Mouse (Mus musculus) frontal cortex, postnatal 14 days (tissue): Measurements from ENCODE around the gene Rad51b.

Experiments
- DNase-seq, 2 experiments: peaks; one replicate each; pipeline ENCODE4 v3.0.0; 2022; ENCODE audit warnings: low spot score in 2 of 2

The Rad51b gene

GRCm38 (mm10) chr12:79436892-79437291, 139.8 kb downstream of the Rad51b start:
- no peak for DNase-seq

GRCm38 (mm10) chr12:79437572-79437971, 140.5 kb downstream of the Rad51b start:
- no peak for DNase-seq

- no peak for DNase-seq
Measured at GRCm38 (mm10) chr12:79439961-79440360, 142.9 kb downstream of the Rad51b start.

DNA sequence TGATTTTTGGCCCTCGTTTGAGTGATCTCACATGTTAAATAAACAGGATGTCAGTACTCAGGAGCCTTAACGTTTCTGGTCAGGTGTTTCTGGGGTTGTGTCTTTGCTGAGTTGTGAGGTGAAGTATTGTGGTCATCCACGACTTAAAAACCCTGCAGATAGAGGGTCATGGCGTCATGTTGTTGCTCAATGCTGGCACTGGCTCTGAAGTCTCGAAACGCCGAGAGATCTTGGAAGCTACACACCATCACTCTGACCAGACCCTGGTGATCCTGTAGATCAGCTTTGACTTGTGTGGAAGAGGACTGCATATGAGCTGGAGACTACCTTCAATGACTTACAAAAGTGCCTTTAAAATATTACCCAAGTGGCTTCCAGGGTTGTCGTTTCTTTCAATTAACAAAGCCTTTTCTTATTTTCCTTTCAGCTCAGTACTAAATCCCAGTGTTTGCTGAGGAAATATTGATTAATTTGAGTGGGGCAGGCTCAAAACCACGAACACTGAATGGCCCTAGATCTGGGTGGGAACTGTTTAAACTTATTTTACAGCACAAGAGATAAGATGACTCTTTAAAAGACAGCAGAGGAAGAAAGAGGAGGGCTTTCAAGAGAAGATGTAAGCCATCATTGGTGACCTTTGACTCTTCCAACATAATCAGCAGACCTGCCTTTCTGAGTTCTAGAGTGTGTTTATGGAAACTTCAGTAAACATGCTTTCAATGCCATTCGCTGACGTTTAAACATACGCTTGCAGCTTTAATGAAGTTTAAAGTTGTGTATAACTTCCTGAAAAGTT, 144.3 kb downstream of the Rad51b start:
- DNase-seq: no peak

DNA sequence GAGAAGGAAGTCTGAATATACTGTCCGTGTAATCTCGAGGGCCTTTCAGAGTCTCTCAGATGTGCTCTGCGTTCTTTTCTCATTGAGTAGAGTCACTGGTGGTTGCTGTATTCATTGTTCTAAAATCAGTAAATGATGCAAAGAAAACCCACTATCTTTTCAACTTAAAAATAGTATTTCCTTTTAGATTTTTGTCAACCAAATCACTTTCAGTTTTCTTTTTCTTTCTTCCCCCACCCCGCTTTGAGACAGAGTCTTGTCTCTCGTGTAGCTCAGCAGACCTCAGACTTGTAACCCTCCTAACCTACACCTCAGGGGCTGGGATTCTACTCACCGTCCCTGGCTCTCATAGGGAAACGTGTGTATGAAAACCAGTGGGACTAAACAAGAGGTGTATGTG, 145.0 kb downstream of the Rad51b start:
- no peak for DNase-seq

GRCm38 (mm10) chr12:79442836-79443390, 145.8 kb downstream of the Rad51b start:
- DNase-seq: no peak

DNA sequence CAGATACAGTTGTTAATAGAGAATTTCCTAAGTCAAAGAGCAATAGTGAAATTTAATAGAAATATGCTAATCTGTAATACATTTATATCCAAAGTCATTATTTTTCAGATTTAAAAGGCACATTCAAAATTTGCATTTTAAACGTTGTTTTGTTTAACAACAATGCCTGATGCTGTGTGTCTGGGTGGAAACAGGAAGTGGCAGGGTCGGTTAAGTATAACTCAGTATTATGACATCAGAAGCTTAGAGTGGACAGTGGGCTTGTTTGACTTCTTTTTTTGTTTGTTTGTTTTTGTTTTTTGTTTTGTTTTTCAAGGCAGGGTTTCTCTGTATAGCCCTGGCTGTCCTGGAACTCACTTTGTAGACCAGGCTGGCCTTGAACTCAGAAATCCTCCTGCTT, 147.6 kb downstream of the Rad51b start:
- DNase-seq: no peak

DNA sequence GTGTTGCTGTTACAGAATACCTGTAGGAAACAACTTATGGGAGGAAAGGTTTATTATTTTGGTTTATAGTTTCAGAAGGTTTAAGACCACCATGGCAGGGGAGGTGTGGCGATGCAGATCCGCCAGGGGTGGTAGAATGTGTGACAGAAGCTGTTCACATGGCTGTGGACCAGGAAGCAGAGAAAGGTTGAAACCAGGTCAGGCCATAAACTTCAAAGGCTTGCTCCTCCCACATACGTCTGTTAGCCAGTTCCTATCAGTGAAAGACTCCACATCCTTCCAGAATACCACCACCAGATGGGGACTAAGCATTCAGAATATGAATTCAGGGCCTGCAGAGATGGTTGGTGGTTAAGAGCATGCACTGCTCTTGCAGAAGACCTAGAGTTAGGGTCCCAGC, 150.0 kb downstream of the Rad51b start:
- DNase-seq: no peak

DNA sequence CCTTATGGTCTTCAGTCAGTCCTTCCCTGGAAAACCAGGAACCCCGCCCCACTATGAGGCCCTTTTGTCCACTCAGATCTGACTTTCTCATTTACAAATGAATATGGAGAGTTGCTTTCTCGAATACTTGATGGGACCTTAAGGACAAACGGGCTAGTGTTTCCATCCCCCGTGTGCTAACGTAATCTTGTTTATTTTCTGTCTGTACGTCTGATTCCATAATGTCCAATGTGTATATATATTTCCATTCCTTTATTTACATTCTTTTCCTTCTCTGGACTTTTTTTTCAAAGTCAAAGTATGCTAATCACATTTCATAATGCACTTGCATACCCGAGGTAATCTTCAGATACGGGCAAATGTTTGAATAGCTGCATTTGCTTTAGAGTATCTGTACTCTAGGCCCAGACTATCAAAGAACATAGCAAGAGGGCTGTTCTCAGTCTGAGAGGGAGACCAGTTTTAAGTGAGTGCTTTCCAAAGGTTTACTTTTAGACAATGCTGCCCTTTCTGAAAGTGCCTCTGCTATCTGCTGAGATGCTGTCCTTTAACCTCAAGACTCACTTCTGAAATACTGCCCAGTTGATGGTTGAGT, 152.8 kb downstream of the Rad51b start:
- no peak for DNase-seq

DNA sequence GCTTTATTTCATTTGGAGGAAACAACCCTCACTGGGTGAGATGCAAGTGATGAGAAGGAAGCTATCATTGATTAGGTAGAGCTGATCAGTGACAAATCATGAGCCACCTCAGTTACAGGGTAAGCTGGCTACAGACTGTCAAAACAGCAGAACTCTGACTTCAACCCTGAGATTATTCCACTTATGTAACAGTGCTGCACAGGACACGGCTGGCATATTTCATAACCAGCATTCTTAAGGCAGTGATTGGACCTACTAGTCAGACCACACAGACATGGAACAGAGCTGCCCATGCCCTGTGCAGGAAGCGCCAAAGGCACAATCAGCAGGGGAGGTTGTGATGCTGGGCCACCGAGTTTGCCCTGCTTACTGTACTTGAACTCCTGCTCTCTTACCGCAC, 155.8 kb downstream of the Rad51b start:
- DNase-seq: no peak

GRCm38 (mm10) chr12:79454017-79454416, 156.9 kb downstream of the Rad51b start:
- no peak for DNase-seq

GRCm38 (mm10) chr12:79455061-79455847, 158.2 kb downstream of the Rad51b start:
- no peak for DNase-seq

DNA sequence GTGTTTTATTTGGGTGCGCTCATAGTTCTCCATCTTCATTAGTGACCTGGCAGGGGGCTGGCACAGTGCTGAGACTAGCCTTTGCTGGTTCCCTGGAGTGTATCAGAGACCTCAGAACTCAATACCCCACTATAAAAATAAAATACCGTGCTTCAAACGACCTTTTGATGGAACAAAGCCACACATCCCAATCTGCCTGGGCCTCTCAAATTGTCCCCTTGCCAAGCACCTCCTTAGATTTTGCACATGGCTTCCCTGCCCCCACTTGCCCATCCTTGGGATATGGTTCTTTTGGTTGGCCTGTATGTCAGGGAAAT, 158.7 kb downstream of the Rad51b start:
- DNase-seq: no peak

DNA sequence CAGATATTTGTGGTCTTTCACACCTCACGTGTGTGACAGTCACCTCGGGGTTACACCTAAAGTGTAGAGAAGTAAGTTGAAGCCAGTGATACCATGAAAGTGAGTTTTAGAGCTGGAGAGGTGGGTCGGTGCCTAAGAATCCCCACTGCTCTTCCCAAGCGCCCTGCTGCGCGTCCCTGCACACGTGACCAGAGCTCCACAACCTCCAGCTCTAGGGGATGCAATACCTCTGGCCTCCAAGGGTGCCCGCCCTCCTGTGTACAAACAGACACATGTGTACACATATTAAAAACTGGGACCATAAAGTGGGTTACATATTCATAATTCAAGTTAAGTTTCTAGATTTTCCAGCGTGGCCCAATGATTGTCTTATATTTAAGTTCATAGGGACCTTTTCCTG, 159.2 kb downstream of the Rad51b start:
- DNase-seq: no peak

DNA sequence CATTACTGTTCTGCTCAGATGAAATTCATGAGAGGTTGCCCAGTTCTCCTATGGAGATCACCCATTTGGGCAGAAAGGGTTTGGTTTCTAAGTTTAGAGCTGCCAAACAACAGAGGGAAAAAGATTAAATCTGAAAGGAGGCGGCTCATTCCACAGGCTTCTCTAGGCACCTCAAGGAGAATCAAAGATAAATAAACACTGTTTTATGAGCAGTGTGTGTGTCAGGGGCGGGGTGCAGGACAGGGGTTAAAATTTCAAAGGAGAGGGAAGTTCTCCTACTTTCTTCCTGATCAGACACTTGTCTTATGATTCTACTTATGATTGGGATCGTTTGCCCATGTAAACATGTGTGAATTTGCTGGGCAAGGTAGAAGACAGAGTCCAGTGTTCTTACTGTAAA, 166.3 kb downstream of the Rad51b start:
- DNase-seq: no peak

DNA sequence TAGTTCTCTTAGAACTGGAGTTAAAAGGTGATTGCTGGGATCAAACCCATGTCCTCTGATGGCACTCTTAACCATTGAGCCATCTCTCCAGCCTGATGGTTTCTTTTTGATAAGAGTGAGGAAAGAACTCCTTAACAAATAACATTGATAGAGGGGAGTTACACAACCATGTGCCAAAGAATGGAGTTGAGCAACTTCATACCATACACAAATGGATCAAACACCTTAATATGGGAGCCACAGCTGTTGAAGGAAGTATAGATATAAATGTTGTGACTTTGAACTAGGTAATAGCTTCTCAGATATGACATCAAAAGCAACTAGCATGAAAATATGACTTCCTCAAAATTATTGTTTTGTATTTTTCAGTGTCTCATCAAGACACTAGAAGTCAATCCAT, 173.0 kb downstream of the Rad51b start:
- DNase-seq: no peak

DNA sequence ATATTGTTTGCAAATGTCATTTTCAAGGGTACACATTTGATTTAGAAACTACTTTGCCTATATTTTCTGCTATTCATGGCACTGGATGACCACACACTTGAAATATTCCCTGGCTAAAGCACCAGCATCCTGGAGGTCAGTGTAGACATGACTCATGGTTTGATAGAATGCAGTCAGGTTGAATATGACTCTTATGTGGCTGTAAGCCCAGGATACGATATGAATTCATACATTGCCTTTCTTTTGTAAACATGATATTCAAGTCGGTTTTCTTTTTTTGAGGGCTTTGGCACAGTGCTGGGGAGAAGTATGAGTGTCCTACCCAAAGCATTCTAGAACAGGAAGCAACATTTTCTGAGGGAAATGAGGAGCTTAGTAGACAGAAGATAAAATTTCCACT, 174.8 kb downstream of the Rad51b start:
- no peak for DNase-seq

- no peak for DNase-seq
Measured at GRCm38 (mm10) chr12:79476413-79477046, 179.4 kb downstream of the Rad51b start.

DNA sequence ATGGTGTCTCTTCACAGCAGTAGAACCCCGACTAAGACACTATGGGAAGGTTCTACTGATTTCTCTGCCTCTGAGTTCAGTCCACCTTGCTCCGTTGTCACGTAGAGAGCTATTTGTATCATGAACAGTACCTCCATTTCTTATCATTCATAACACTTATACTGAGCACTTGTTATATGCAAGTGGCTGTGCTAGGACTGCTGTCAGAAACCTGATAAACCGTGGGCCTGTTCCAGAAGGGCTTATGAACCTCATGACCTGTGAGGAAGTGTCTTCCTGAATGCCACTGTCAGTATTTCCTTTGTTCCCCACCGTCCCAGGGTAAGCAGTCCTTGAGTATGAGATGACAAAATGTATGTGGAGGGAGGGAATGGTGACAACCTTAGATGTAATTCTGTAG, 181.7 kb downstream of the Rad51b start:
- DNase-seq: no peak

DNA sequence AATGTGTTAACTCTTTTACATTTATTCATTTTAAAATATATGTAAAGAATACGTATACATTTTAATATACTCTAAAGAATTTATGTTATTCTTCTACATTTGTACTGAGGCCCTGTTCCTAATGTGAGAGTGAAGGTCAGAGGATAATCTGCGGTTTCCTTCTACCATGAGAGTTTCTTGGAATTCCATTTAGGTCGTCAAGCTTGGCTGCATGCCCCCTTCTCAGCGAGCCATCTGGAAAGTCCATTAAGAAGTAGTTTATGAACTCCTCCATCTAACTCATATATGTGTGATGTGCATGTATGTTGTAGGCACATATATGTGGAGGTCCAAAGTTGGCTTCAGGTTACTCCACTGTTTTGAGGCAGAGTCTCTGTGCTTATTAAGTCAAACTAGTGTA, 188.4 kb downstream of the Rad51b start:
- DNase-seq: no peak

- DNase-seq: no peak
Measured at GRCm38 (mm10) chr12:79488590-79489242, 191.6 kb downstream of the Rad51b start.

- DNase-seq: no peak
Measured at GRCm38 (mm10) chr12:79490626-79491025, 193.5 kb downstream of the Rad51b start.
